Mouse (Mus musculus) lung, postnatal 0 days (tissue): ENCODE data around the gene Gm42674. TPM values are rescaled to one million over a fixed set of nuclear protein-coding genes. Genes with fewer than 3 reads are reported as not detected.

Source experiments
- ATAC-seq: fragments of 200-750 bp; cut with Nextera tagmentation; 2 replicates; pipeline ENCODE4 v1.8.0; 2017; ENCODE audit warnings: moderate library complexity
- DNase-seq: peaks from one replicate; pipeline ENCODE4 v3.0.0-alpha.2; 2016; ENCODE audit warnings: low spot score
- H3K27ac ChIP-seq: fragments of 300-500 bp; sonication (generic); 2 replicates; pipeline ENCODE4 v1.5.1; 2014; ENCODE audit warnings: antibody characterized with exemption, mild to moderate bottlenecking, low read length, mixed read lengths
- H3K27me3 ChIP-seq: fragments of 300-500 bp; sonication (generic); replicated peaks from 2 replicates; pipeline ENCODE4 v1.6.1; 2014; ENCODE audit warnings: low read length, mixed read lengths; ENCODE audit not compliant: insufficient read depth
- H3K36me3 ChIP-seq: fragments of 300-500 bp; sonication (generic); 2 replicates; pipeline ENCODE4 v1.6.1; 2014; ENCODE audit warnings: low read length, mixed read lengths; ENCODE audit not compliant: insufficient read depth
- H3K4me1 ChIP-seq: fragments of 300-500 bp; sonication (generic); 2 replicates; pipeline ENCODE4 v1.6.1; 2014; ENCODE audit warnings: antibody characterized with exemption, low read depth, low read length, mixed read lengths; ENCODE audit not compliant: insufficient read depth
- H3K4me2 ChIP-seq: fragments of 300-500 bp; sonication (generic); replicated peaks from 2 replicates; pipeline ENCODE4 v1.6.1; 2014; ENCODE audit warnings: low read depth, mild to moderate bottlenecking, low read length, moderate library complexity, mixed read lengths
- H3K4me3 ChIP-seq: fragments of 300-500 bp; sonication (generic); 2 replicates; pipeline ENCODE4 v1.5.1; 2014; ENCODE audit warnings: low read depth, low read length
- H3K9ac ChIP-seq: fragments of 300-500 bp; sonication (generic); replicated peaks from 2 replicates; pipeline ENCODE4 v1.6.1; 2014; ENCODE audit warnings: low read depth, mild to moderate bottlenecking
- H3K9me3 ChIP-seq: fragments of 300-500 bp; sonication (generic); 2 replicates; pipeline ENCODE4 v1.6.1; 2016; ENCODE audit warnings: low read length, mixed read lengths
- CTCF ChIP-seq: IDR thresholded peaks from 2 replicates; pipeline ENCODE4 v1.5.1; 2016; ENCODE audit warnings: antibody characterized with exemption, mild to moderate bottlenecking
- EP300 ChIP-seq: IDR thresholded peaks from 2 replicates; pipeline ENCODE4 v1.6.1; 2016; ENCODE audit warnings: antibody characterized with exemption, mild to moderate bottlenecking, control low read depth
- WGBS: fragments of 180-500 bp; shearing (Covaris S2); extraction: QIAGEN DNeasy Blood & Tissue Kit; methylation state at CpG from one replicate; pipeline ENCODE4 v1.1.7; 2014; 5-methylcytosine and 5-hydroxymethylcytosine counted together
- polyA plus RNA-seq: library from polyadenylated mRNA; unstranded; fragments of >200 nt; fragmentation: Nextera tagmentation; extraction: Ambion mirVana; gene quantifications from 2 replicates; pipeline ENCODE4 v1.2.1, GENCODE M21; 2015

The Gm42674 gene
- polyA plus RNA-seq, 1 experiment from 2014 or later = not detected

DNA sequence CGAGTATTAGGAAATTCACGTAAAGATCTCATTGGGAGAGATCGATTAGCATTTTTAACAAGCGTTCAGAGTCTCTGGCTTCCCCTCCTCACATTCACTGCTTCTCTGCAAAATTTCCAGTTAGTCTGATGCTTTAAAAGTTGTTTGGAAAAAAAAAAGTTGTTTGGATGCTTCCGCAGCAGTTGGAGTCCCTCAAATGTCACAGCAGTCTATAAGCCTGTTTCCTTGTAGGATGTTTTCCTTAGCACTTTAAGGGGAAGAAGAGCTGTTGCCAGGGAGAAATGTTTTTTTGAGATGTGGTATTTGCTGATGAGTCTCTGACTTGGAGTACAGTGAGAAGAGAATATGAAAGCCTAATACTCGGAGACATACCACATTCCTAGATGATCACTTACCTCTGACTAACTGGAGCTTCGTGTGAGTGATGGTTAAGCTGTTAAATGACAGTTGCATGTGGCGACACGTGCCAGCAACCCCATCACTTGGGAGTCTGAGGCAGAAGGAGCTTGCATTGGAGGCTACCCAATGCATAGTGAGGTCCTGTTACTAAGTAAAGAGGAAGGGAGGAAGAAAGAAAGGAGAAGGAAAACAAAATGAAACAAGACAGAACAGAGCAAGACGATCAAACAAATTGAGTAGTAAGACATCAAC, 25.2 kb upstream of the Gm42674 start:
- Histone ChIP-seq H3K36me3 (no peaks in the 10 kb centered on the region), H3K9me3 (no peaks in the 10 kb centered on the region), H3K27ac (no peak overlapping the region), H3K4me3 (no peak overlapping the region), H3K4me1 (no peaks in the 10 kb centered on the region), H3K9ac (no peak overlapping the region), H3K4me2 (no peak overlapping the region), H3K27me3 (no peaks in the 10 kb centered on the region)
- DNase-seq (peak; percentile 48), ATAC-seq (no peak)
- WGBS = 57% methylated on average over 10 of the region's 10 CpGs
- TF ChIP-seq EP300 (no peak), CTCF (no peak)

DNA sequence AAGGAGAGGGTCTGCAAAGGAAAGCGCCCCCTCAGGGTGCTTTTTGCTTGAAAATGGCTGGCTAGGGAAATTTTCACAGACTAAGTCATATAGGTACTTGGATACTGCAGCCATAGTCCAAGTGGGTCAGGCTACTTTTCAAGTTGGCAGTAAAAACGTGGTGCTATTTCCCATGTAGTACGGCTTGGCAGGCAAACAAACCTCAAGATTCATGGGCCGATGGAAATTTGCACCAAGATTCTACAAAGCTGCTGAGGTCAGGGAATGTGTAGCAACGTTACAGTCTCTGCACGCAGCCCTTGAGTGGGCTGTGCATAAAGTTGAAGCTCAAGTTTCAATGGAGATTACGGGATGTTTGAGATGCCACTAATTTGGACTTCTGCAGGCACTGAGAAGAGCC, 22.3 kb upstream of the Gm42674 start:
- WGBS = 38% methylated on average over 7 of the region's 7 CpGs
- DNase-seq = peak; percentile 8
- ATAC-seq = no peak

DNA sequence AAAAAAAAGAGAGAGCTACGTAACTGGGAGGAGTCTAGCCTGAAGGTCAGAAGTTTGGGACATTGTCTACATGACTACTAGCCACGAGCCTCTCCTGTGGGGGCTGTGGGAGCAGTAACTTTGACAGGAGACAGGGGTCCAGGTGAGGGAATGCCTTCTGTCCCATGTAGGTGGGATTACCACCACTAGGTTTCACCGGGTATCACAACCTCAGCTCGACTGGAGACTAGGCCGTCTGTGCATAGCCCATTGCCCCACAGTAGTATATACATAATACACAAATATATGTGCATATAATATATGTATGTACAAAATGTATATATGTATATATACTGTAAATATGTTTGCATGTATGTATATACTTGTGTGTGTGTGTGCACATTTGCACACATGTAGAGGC, 20.6 kb upstream of the Gm42674 start:
- ATAC-seq = no peak
- 93% methylated on average over 5 of the region's 5 CpGs for WGBS

More for the DNA sequence above, 22.3 kb upstream of the Gm42674 start:
- H3K4me2 ChIP-seq = no peak overlapping the region
- H3K4me1 ChIP-seq = no peaks in the 10 kb centered on the region
- no peaks in the 10 kb centered on the region for H3K36me3 ChIP-seq
- no peak overlapping the region for H3K9ac ChIP-seq
- TF ChIP-seq CTCF (no peak), EP300 (no peak)
- H3K27me3 ChIP-seq = no peaks in the 10 kb centered on the region
- H3K4me3 ChIP-seq = no peak overlapping the region
- H3K27ac ChIP-seq = no peak overlapping the region
- no peaks in the 10 kb centered on the region for H3K9me3 ChIP-seq

DNA sequence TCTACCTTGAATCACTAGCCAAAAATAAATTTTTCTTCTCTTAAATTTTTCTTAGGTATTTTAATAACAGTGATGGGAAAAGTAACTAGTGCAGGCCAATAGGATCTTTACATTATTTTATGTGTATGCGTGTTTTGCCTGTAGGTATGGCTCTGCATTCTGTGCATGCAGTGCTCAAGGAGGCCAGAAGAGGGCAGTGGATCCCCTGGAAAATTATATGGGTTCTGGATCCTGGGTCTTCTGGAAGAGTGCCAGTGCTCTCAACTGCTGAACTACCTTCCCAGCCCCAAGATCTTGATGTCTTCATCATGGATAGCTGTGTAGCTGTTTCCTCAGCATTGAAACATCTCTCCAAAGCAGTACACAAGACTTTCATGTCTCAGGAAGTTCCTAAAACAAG, 19.5 kb upstream of the Gm42674 start:
- TF ChIP-seq CTCF (peak; percentile 48), EP300 (no peak)
- WGBS = 97% methylated on average over 1 of the region's 1 CpGs
- H3K27ac ChIP-seq = no peak overlapping the region
- H3K4me3 ChIP-seq = no peak overlapping the region
- H3K9me3 ChIP-seq = no peaks in the 10 kb centered on the region
- no peaks in the 10 kb centered on the region for H3K36me3 ChIP-seq
- no peaks in the 10 kb centered on the region for H3K27me3 ChIP-seq
- no peaks in the 10 kb centered on the region for H3K4me1 ChIP-seq
- ATAC-seq (no peak), DNase-seq (no peak)
- no peak overlapping the region for H3K4me2 ChIP-seq
- no peak overlapping the region for H3K9ac ChIP-seq

More for the DNA sequence above, 20.6 kb upstream of the Gm42674 start:
- no peak overlapping the region for H3K27ac ChIP-seq
- no peaks in the 10 kb centered on the region for H3K9me3 ChIP-seq
- H3K4me1 ChIP-seq = no peaks in the 10 kb centered on the region
- no peak for TF ChIP-seq EP300
- TF ChIP-seq CTCF = no peak
- no peak overlapping the region for H3K4me3 ChIP-seq
- H3K9ac ChIP-seq = no peak overlapping the region
- no peaks in the 10 kb centered on the region for H3K36me3 ChIP-seq
- no peak for DNase-seq
- H3K27me3 ChIP-seq = no peaks in the 10 kb centered on the region
- no peak overlapping the region for H3K4me2 ChIP-seq

DNA sequence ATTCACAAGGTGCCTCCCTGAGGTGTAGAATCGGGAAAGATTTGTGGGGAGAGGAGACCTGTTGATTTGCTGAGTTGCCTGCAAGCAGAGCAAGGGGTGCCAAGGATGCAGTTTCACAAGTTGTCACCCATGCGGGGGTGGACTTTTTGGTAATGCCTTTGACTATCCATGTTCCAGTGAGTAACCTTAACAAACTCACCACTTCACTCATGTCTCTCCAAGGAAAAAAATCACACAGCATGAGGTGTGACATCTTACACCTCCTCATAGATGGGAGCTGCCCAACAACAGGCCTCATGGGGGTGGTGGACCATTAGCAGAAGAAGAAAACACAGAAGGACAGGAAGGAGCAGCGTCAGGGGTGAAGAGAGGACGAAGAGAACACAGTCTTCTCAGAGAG, 19.1 kb upstream of the Gm42674 start:
- TF ChIP-seq CTCF (no peak), EP300 (no peak)
- Histone ChIP-seq H3K27ac (no peak overlapping the region), H3K4me2 (no peak overlapping the region), H3K9ac (no peak overlapping the region), H3K4me1 (peaks cover 3% of the 10 kb centered on the region; the same call in 1 of the 2 replicates), H3K4me3 (no peak overlapping the region), H3K9me3 (no peaks in the 10 kb centered on the region), H3K27me3 (no peaks in the 10 kb centered on the region), H3K36me3 (no peaks in the 10 kb centered on the region)
- DNase-seq (no peak), ATAC-seq (no peak)
- 82% methylated on average over 4 of the region's 4 CpGs for WGBS

DNA sequence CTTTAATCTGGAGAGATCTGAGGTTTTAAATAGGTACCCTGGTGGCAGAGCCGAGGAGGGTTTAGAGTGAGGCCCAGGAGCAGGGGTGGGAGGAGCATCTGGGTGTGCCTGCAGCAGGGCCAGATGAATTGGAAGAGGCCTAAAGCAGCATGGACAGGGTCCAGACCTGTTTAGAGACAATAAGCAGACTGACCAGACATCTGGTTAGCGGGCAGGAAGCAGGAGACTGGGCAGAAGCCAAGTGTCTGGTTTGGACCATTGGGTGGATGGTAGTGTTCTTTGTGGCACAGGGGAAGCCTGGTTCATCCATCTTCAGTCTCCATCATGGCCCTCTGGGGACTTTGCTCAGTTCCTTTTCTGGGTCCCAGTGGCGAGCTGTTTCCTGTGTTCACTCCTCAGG, 17.8 kb upstream of the Gm42674 start:
- no peak overlapping the region for H3K4me3 ChIP-seq
- no peak overlapping the region for H3K27ac ChIP-seq
- H3K36me3 ChIP-seq = no peaks in the 10 kb centered on the region
- TF ChIP-seq CTCF = no peak
- no peak for TF ChIP-seq EP300
- no peak overlapping the region for H3K9ac ChIP-seq
- DNase-seq = no peak
- H3K4me1 ChIP-seq = peaks cover 3% of the 10 kb centered on the region; the same call in 1 of the 2 replicates
- H3K9me3 ChIP-seq = no peaks in the 10 kb centered on the region
- H3K4me2 ChIP-seq = no peak overlapping the region
- no peaks in the 10 kb centered on the region for H3K27me3 ChIP-seq
- no peak for ATAC-seq
- WGBS = 56% methylated on average over 3 of the region's 3 CpGs

DNA sequence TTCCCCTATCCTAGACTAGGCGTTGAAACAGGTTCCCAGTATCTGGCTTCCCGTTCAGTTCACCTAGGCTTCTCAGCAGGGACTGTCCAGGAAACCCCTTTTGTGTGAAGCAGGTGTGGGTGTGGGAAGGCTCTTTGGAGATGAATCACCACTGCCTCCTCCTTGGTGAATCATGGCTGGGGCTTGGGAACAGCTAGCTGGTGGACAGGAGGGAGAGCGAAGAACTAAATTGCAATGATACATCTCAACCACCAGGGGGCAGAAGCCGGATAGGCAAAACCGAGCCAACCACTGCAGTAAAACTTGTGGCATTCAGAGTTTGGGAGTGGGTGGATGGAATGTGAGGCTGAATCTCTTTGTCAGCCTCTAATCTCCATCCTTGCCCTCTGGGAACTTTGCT, 16.1 kb upstream of the Gm42674 start:
- no peak overlapping the region; the same call in 1 of the 2 replicates for H3K27ac ChIP-seq
- DNase-seq (peak; percentile 94), ATAC-seq (peak; percentile 45)
- no peaks in the 10 kb centered on the region for H3K36me3 ChIP-seq
- WGBS = 24% methylated on average over 5 of the region's 5 CpGs
- H3K4me3 ChIP-seq = no peak overlapping the region
- peaks cover 3% of the 10 kb centered on the region; the same call in 1 of the 2 replicates for H3K4me1 ChIP-seq
- H3K27me3 ChIP-seq = no peaks in the 10 kb centered on the region
- TF ChIP-seq EP300 = peak; percentile 73
- TF ChIP-seq CTCF = peak; percentile 92
- no peak overlapping the region for H3K9ac ChIP-seq
- no peaks in the 10 kb centered on the region for H3K9me3 ChIP-seq
- no peak overlapping the region for H3K4me2 ChIP-seq
